Mouse (Mus musculus): ENCODE data around the gene Gm21679.
"Not testable (repeated sequence)": the region's sequence is repeated elsewhere in the genome, so short reads cannot be mapped to it uniquely, and the experiment has no call there.

The Gm21679 gene

GRCm38 (mm10) chrY:29683270-29683669 lies at the start of gene Gm21679:
Gene Gm21679 (minus strand): TSS chrY:29683370.
- DNase-seq: not testable (repeated sequence)
